Mouse (Mus musculus): ENCODE data around the gene Ndufs5. TPM values are rescaled to one million over a fixed set of nuclear protein-coding genes. Genes with fewer than 3 reads are reported as not detected.

The Ndufs5 gene
- polyA plus RNA-seq, 1 experiment from 2014 or later = 406 TPM

GRCm38 (mm10) chr4:123732921-123733320 lies 14.9 kb upstream of the Ndufs5 start:
- no peak overlapping the region for H3K27ac ChIP-seq
- no peaks in the 10 kb centered on the region for H3K27me3 ChIP-seq
- peaks cover 47% of the 10 kb centered on the region for H3K36me3 ChIP-seq (ENCODE audit: poor library complexity, severe bottlenecking)
- H3K4me2 ChIP-seq = no peak overlapping the region
- no peak overlapping the region for H3K9ac ChIP-seq
- WGBS = 90% methylated on average over 2 of the region's 2 CpGs
- 0 out of 2 replicates have a peak, but pooled peaks have one; percentile 16 for ATAC-seq
- H3K4me3 ChIP-seq = no peak overlapping the region
- H3K9me3 ChIP-seq (replicated peaks) = no peaks in the 10 kb centered on the region
- H3K4me1 ChIP-seq = no peaks in the 10 kb centered on the region

- no peak overlapping the region for H3K4me2 ChIP-seq
- H3K27ac ChIP-seq = no peak overlapping the region
- no peak for ATAC-seq
- H3K27me3 ChIP-seq = no peaks in the 10 kb centered on the region
- no peaks in the 10 kb centered on the region for H3K4me1 ChIP-seq
- 92% methylated on average over 4 of the region's 4 CpGs for WGBS
- no peak overlapping the region for H3K9ac ChIP-seq
- peaks cover 43% of the 10 kb centered on the region for H3K36me3 ChIP-seq (ENCODE audit: poor library complexity, severe bottlenecking)
- no peak overlapping the region for H3K4me3 ChIP-seq
- H3K9me3 ChIP-seq (replicated peaks) = no peaks in the 10 kb centered on the region
Observed at GRCm38 (mm10) chr4:123732163-123732910, 14.3 kb upstream of the Ndufs5 start.

GRCm38 (mm10) chr4:123721761-123722160 lies 3.8 kb upstream of the Ndufs5 start:
- H3K9ac ChIP-seq = no peak overlapping the region

GRCm38 (mm10) chr4:123718434-123718780 lies 405 bp upstream of the Ndufs5 start:
- Histone ChIP-seq H3K9me3 (replicated peaks) (no peaks in the 10 kb centered on the region), H3K4me2 (peak overlapping the region; percentile 86), H3K36me3 (ENCODE audit: poor library complexity, severe bottlenecking) (peaks cover 23% of the 10 kb centered on the region), H3K27me3 (no peaks in the 10 kb centered on the region), H3K4me1 (peaks cover 10% of the 10 kb centered on the region), H3K4me3 (peak overlapping the region; percentile 87), H3K27ac (peak overlapping the region; percentile 52; the same call in 1 of the 2 replicates), H3K9ac (peak overlapping the region; percentile 93)
- WGBS = 30% methylated on average over 7 of the region's 7 CpGs
- peak; percentile 51; the same call in 1 of the 2 replicates for ATAC-seq

More at GRCm38 (mm10) chr4:123721761-123722160, 3.8 kb upstream of the Ndufs5 start:
- no peak overlapping the region for H3K4me3 ChIP-seq
- H3K27ac ChIP-seq = no peak overlapping the region
- H3K27me3 ChIP-seq = no peaks in the 10 kb centered on the region
- no peak for ATAC-seq
- WGBS = 85% methylated on average over 4 of the region's 4 CpGs
- no peaks in the 10 kb centered on the region for H3K9me3 ChIP-seq (replicated peaks)
- H3K4me1 ChIP-seq = peaks cover 6% of the 10 kb centered on the region
- no peaks in the 10 kb centered on the region for H3K36me3 ChIP-seq (ENCODE audit: poor library complexity, severe bottlenecking)
- no peak overlapping the region for H3K4me2 ChIP-seq

- no peak for ATAC-seq
- no peaks in the 10 kb centered on the region for H3K27me3 ChIP-seq
- no peak overlapping the region for H3K4me2 ChIP-seq
- H3K9me3 ChIP-seq (replicated peaks) = no peaks in the 10 kb centered on the region
- 85% methylated on average over 3 of the region's 3 CpGs for WGBS
- H3K27ac ChIP-seq = no peak overlapping the region
- no peak overlapping the region for H3K4me3 ChIP-seq
- H3K36me3 ChIP-seq (ENCODE audit: poor library complexity, severe bottlenecking) = peaks cover 39% of the 10 kb centered on the region
- H3K9ac ChIP-seq = no peak overlapping the region
- H3K4me1 ChIP-seq = peaks cover 8% of the 10 kb centered on the region
Observed at GRCm38 (mm10) chr4:123712431-123712830, 5.6 kb downstream of the Ndufs5 start.

GRCm38 (mm10) chr4:123707340-123707739 lies 10.7 kb downstream of the Ndufs5 start:
- Histone ChIP-seq H3K9me3 (replicated peaks) (no peaks in the 10 kb centered on the region), H3K36me3 (ENCODE audit: poor library complexity, severe bottlenecking) (peaks cover 10% of the 10 kb centered on the region), H3K9ac (no peak overlapping the region), H3K27me3 (no peaks in the 10 kb centered on the region), H3K4me2 (no peak overlapping the region), H3K4me3 (no peak overlapping the region), H3K4me1 (no peaks in the 10 kb centered on the region), H3K27ac (no peak overlapping the region)
- WGBS = 92% methylated on average over 5 of the region's 5 CpGs
- ATAC-seq = no peak

GRCm38 (mm10) chr4:123705340-123705739 lies 12.7 kb downstream of the Ndufs5 start:
- Histone ChIP-seq H3K4me2 (no peak overlapping the region), H3K4me3 (no peak overlapping the region), H3K9ac (no peak overlapping the region), H3K9me3 (replicated peaks) (no peaks in the 10 kb centered on the region), H3K4me1 (no peaks in the 10 kb centered on the region), H3K27ac (no peak overlapping the region), H3K27me3 (no peaks in the 10 kb centered on the region), H3K36me3 (ENCODE audit: poor library complexity, severe bottlenecking) (no peaks in the 10 kb centered on the region)
- no peak for ATAC-seq
- 90% methylated on average over 2 of the region's 2 CpGs for WGBS

GRCm38 (mm10) chr4:123693384-123693783 lies 24.6 kb downstream of the Ndufs5 start:
- Histone ChIP-seq H3K4me1 (no peaks in the 10 kb centered on the region), H3K27me3 (no peaks in the 10 kb centered on the region), H3K9ac (no peak overlapping the region), H3K36me3 (ENCODE audit: poor library complexity, severe bottlenecking) (no peaks in the 10 kb centered on the region), H3K9me3 (replicated peaks) (no peaks in the 10 kb centered on the region), H3K27ac (no peak overlapping the region), H3K4me2 (no peak overlapping the region), H3K4me3 (no peak overlapping the region)
- WGBS = 88% methylated on average over 12 of the region's 12 CpGs
- ATAC-seq = no peak

- Histone ChIP-seq H3K4me3 (no peak overlapping the region), H3K4me1 (peaks cover 4% of the 10 kb centered on the region), H3K9ac (no peak overlapping the region), H3K27ac (no peak overlapping the region), H3K36me3 (ENCODE audit: poor library complexity, severe bottlenecking) (no peaks in the 10 kb centered on the region), H3K9me3 (replicated peaks) (no peaks in the 10 kb centered on the region), H3K27me3 (no peaks in the 10 kb centered on the region), H3K4me2 (no peak overlapping the region)
- no peak for ATAC-seq
- 84% methylated on average over 3 of the region's 3 CpGs for WGBS
Observed at GRCm38 (mm10) chr4:123692071-123692470, 25.9 kb downstream of the Ndufs5 start.

- H3K4me2 ChIP-seq = no peak overlapping the region
- H3K27me3 ChIP-seq = no peaks in the 10 kb centered on the region
- H3K27ac ChIP-seq = no peak overlapping the region
- H3K4me1 ChIP-seq = peaks cover 15% of the 10 kb centered on the region
- no peaks in the 10 kb centered on the region for H3K36me3 ChIP-seq (ENCODE audit: poor library complexity, severe bottlenecking)
- no peak overlapping the region for H3K9ac ChIP-seq
- 85% methylated on average over 10 of the region's 10 CpGs for WGBS
- H3K9me3 ChIP-seq (replicated peaks) = no peaks in the 10 kb centered on the region
- H3K4me3 ChIP-seq = no peak overlapping the region
- no peak for ATAC-seq
Observed at GRCm38 (mm10) chr4:123690311-123690710, 27.7 kb downstream of the Ndufs5 start.

GRCm38 (mm10) chr4:123687025-123687781 lies 30.8 kb downstream of the Ndufs5 start:
- H3K4me1 ChIP-seq = peaks cover 24% of the 10 kb centered on the region
- under 1% methylated on average over 21 of the region's 89 CpGs for WGBS
- H3K4me3 ChIP-seq = peak overlapping the region; percentile 85
- peak; percentile 66 for ATAC-seq
- no peaks in the 10 kb centered on the region for H3K9me3 ChIP-seq (replicated peaks)
- no peaks in the 10 kb centered on the region for H3K27me3 ChIP-seq
- H3K36me3 ChIP-seq (ENCODE audit: poor library complexity, severe bottlenecking) = peaks cover 18% of the 10 kb centered on the region
- peak overlapping the region; percentile 90 for H3K27ac ChIP-seq
- peak overlapping the region; percentile 94 for H3K9ac ChIP-seq
- H3K4me2 ChIP-seq = peak overlapping the region; percentile 95

GRCm38 (mm10) chr4:123686368-123687024 lies 31.5 kb downstream of the Ndufs5 start:
- WGBS = 1% methylated on average over 30 of the region's 56 CpGs
- Histone ChIP-seq H3K4me3 (peak overlapping the region; percentile 85), H3K4me2 (peak overlapping the region; percentile 95), H3K9me3 (replicated peaks) (no peaks in the 10 kb centered on the region), H3K27ac (peak overlapping the region; percentile 90), H3K27me3 (no peaks in the 10 kb centered on the region), H3K9ac (peak overlapping the region; percentile 94), H3K36me3 (ENCODE audit: poor library complexity, severe bottlenecking) (peaks cover 24% of the 10 kb centered on the region), H3K4me1 (peaks cover 25% of the 10 kb centered on the region)
- ATAC-seq = peak; percentile 48

All from forebrain, embryonic 13.5 days (tissue).